Mouse (Mus musculus): ENCODE measurements around the gene Asb17. TPM values are rescaled to one million over a fixed set of nuclear protein-coding genes. Genes with fewer than 3 reads are reported as not detected.
"Not testable (repeated sequence)": the region's sequence is repeated elsewhere in the genome, so short reads cannot be mapped to it uniquely, and the experiment has no call there.

The Asb17 gene
- polyA plus RNA-seq, 1 experiment, result not detected

- no peaks in the 10 kb centered on the region for H3K36me3 ChIP-seq (replicated peaks; ENCODE audit: low read length)
- no peak overlapping the region for H3K4me3 ChIP-seq (replicated peaks)
- TF ChIP-seq GATA1 (IDR thresholded peaks at IDR 0.05; ENCODE audit: borderline replicate concordance, low read length) (no peak), FLI1 (IDR thresholded peaks at IDR 0.05; ENCODE audit: low read length) (no peak)
- H3K4me1 ChIP-seq, result peaks cover 9% of the 10 kb centered on the region
- peaks cover 5% of the 10 kb centered on the region for H3K27me3 ChIP-seq (replicated peaks)
- H3K9me3 ChIP-seq, result no peaks in the 10 kb centered on the region
Observed at GRCm38 (mm10) chr3:153808406-153808805, 35.6 kb upstream of the Asb17 start.

GRCm38 (mm10) chr3:153814026-153814425 is 30.0 kb upstream of the Asb17 start:
- H3K36me3 ChIP-seq (replicated peaks; ENCODE audit: low read length), result no peaks in the 10 kb centered on the region
- H3K4me3 ChIP-seq (replicated peaks), result no peak overlapping the region
- H3K9me3 ChIP-seq, result peaks cover 11% of the 10 kb centered on the region
- peaks cover 11% of the 10 kb centered on the region for H3K27me3 ChIP-seq (replicated peaks)
- TF ChIP-seq FLI1 (IDR thresholded peaks at IDR 0.05; ENCODE audit: low read length) (no peak), GATA1 (IDR thresholded peaks at IDR 0.05; ENCODE audit: borderline replicate concordance, low read length) (no peak)
- peaks cover 11% of the 10 kb centered on the region for H3K4me1 ChIP-seq

GRCm38 (mm10) chr3:153817376-153817890 is 26.6 kb upstream of the Asb17 start:
- TF ChIP-seq GATA1 (IDR thresholded peaks at IDR 0.05; ENCODE audit: borderline replicate concordance, low read length), result no peak
- no peak for TF ChIP-seq FLI1 (IDR thresholded peaks at IDR 0.05; ENCODE audit: low read length)
- Histone ChIP-seq H3K4me3 (replicated peaks) (no peak overlapping the region), H3K36me3 (replicated peaks; ENCODE audit: low read length) (no peaks in the 10 kb centered on the region), H3K4me1 (peaks cover 8% of the 10 kb centered on the region), H3K27me3 (replicated peaks) (peaks cover 23% of the 10 kb centered on the region), H3K9me3 (peaks cover 15% of the 10 kb centered on the region)

- Histone ChIP-seq H3K27me3 (replicated peaks) (peaks cover 25% of the 10 kb centered on the region), H3K9me3 (peaks cover 15% of the 10 kb centered on the region), H3K4me1 (peaks cover 8% of the 10 kb centered on the region), H3K4me3 (replicated peaks) (no peak overlapping the region), H3K36me3 (replicated peaks; ENCODE audit: low read length) (no peaks in the 10 kb centered on the region)
- TF ChIP-seq FLI1 (IDR thresholded peaks at IDR 0.05; ENCODE audit: low read length) (no peak), GATA1 (IDR thresholded peaks at IDR 0.05; ENCODE audit: borderline replicate concordance, low read length) (no peak)
Observed at GRCm38 (mm10) chr3:153818723-153819122, 25.3 kb upstream of the Asb17 start.

- H3K4me1 ChIP-seq, result peaks cover 8% of the 10 kb centered on the region
- no peaks in the 10 kb centered on the region for H3K36me3 ChIP-seq (replicated peaks; ENCODE audit: low read length)
- peaks cover 24% of the 10 kb centered on the region for H3K27me3 ChIP-seq (replicated peaks)
- no peak overlapping the region for H3K4me3 ChIP-seq (replicated peaks)
- H3K9me3 ChIP-seq, result peaks cover 15% of the 10 kb centered on the region
- TF ChIP-seq GATA1 (IDR thresholded peaks at IDR 0.05; ENCODE audit: borderline replicate concordance, low read length) (no peak), FLI1 (IDR thresholded peaks at IDR 0.05; ENCODE audit: low read length) (no peak)
Observed at GRCm38 (mm10) chr3:153819438-153819837, 24.6 kb upstream of the Asb17 start.

- Histone ChIP-seq H3K9me3 (peaks cover 4% of the 10 kb centered on the region; the same call in 1 of the 2 replicates), H3K27me3 (replicated peaks) (peaks cover 20% of the 10 kb centered on the region), H3K36me3 (replicated peaks; ENCODE audit: low read length) (no peaks in the 10 kb centered on the region), H3K4me3 (replicated peaks) (peak overlapping the region; percentile 62), H3K4me1 (no peaks in the 10 kb centered on the region)
- TF ChIP-seq GATA1 (IDR thresholded peaks at IDR 0.05; ENCODE audit: borderline replicate concordance, low read length) (no peak), FLI1 (IDR thresholded peaks at IDR 0.05; ENCODE audit: low read length) (no peak)
Observed at GRCm38 (mm10) chr3:153823671-153824515, 20.1 kb upstream of the Asb17 start.

GRCm38 (mm10) chr3:153825197-153825596 is 18.8 kb upstream of the Asb17 start:
- H3K9me3 ChIP-seq, result 0 out of 2 replicates have a peak, but pooled peaks cover 4% of the 10 kb centered on the region

GRCm38 (mm10) chr3:153826616-153827015 is 17.4 kb upstream of the Asb17 start:
- H3K4me3 ChIP-seq (replicated peaks), result no peak overlapping the region
- no peak for TF ChIP-seq GATA1 (IDR thresholded peaks at IDR 0.05; ENCODE audit: borderline replicate concordance, low read length)
- no peak for TF ChIP-seq FLI1 (IDR thresholded peaks at IDR 0.05; ENCODE audit: low read length)
- 0 out of 2 replicates have a peak, but pooled peaks cover 1% of the 10 kb centered on the region for H3K9me3 ChIP-seq
- H3K36me3 ChIP-seq (replicated peaks; ENCODE audit: low read length), result no peaks in the 10 kb centered on the region
- peaks cover 12% of the 10 kb centered on the region for H3K27me3 ChIP-seq (replicated peaks)
- H3K4me1 ChIP-seq, result peaks cover 4% of the 10 kb centered on the region; the same call in 1 of the 2 replicates

More at GRCm38 (mm10) chr3:153825197-153825596, 18.8 kb upstream of the Asb17 start:
- no peaks in the 10 kb centered on the region for H3K4me1 ChIP-seq
- peaks cover 16% of the 10 kb centered on the region for H3K27me3 ChIP-seq (replicated peaks)
- H3K36me3 ChIP-seq (replicated peaks; ENCODE audit: low read length), result no peaks in the 10 kb centered on the region
- H3K4me3 ChIP-seq (replicated peaks), result no peak overlapping the region
- TF ChIP-seq GATA1 (IDR thresholded peaks at IDR 0.05; ENCODE audit: borderline replicate concordance, low read length), result no peak
- TF ChIP-seq FLI1 (IDR thresholded peaks at IDR 0.05; ENCODE audit: low read length), result no peak

GRCm38 (mm10) chr3:153829788-153830187 is 14.2 kb upstream of the Asb17 start:
- not testable (repeated sequence) for H3K4me1 ChIP-seq

More at GRCm38 (mm10) chr3:153829788-153830187, 14.2 kb upstream of the Asb17 start:
- H3K9me3 ChIP-seq; H3K4me3 ChIP-seq (replicated peaks); H3K36me3 ChIP-seq (replicated peaks; ENCODE audit: low read length): not testable (repeated sequence)
- peaks cover 10% of the 10 kb centered on the region for H3K27me3 ChIP-seq (replicated peaks)

Measured in megakaryocyte, embryonic 14.5 days (primary cell).